Mouse (Mus musculus): ENCODE results near the gene Cenpe. TPM values are rescaled to one million over a fixed set of nuclear protein-coding genes. Genes with fewer than 3 reads are reported as not detected.

Cenpe gene
- polyA plus RNA-seq, 1 experiment: 4.3 TPM

GRCm38 (mm10) chr3:135295559-135295958 is 83.2 kb downstream of the Cenpe start:
- no peak overlapping the region for H3K4me3 ChIP-seq (replicated peaks)
- TF ChIP-seq FLI1 (IDR thresholded peaks at IDR 0.05; ENCODE audit: low read length) (no peak), GATA1 (IDR thresholded peaks at IDR 0.05; ENCODE audit: borderline replicate concordance, low read length) (no peak)
- H3K9me3 ChIP-seq: no peaks in the 10 kb centered on the region
- peaks cover 7% of the 10 kb centered on the region for H3K27me3 ChIP-seq (replicated peaks)
- peaks cover 5% of the 10 kb centered on the region; the same call in 1 of the 2 replicates for H3K4me1 ChIP-seq
- H3K36me3 ChIP-seq (replicated peaks; ENCODE audit: low read length): no peaks in the 10 kb centered on the region

DNA sequence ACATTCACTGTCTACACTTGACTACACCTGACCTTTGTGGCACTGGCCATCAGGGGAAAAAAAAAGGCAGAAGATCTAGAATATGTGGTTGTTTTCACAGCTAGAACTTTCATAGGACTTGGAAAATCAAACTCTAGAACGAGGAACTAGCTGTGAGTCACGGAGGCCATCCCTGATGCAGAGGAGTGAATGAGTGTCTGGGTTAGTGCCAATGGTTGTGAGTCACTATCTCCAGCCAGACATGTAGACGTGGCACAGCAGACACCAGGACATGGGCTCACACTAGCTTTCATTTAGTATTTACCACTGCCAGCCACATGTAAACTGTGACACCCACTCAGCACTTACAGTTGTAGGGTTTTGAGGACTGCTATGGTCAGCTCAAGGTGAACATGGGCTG is 86.2 kb downstream of the Cenpe start:
- H3K27me3 ChIP-seq (replicated peaks): peaks cover 8% of the 10 kb centered on the region
- no peak overlapping the region for H3K4me3 ChIP-seq (replicated peaks)
- no peaks in the 10 kb centered on the region for H3K9me3 ChIP-seq
- H3K4me1 ChIP-seq: peaks cover 5% of the 10 kb centered on the region; the same call in 1 of the 2 replicates
- TF ChIP-seq FLI1 (IDR thresholded peaks at IDR 0.05; ENCODE audit: low read length): no peak
- no peak for TF ChIP-seq GATA1 (IDR thresholded peaks at IDR 0.05; ENCODE audit: borderline replicate concordance, low read length)
- no peaks in the 10 kb centered on the region for H3K36me3 ChIP-seq (replicated peaks; ENCODE audit: low read length)

- Histone ChIP-seq H3K27me3 (replicated peaks) (peaks cover 4% of the 10 kb centered on the region), H3K4me1 (peaks cover under 1% of the 10 kb centered on the region; the same call in 1 of the 2 replicates), H3K36me3 (replicated peaks; ENCODE audit: low read length) (no peaks in the 10 kb centered on the region), H3K4me3 (replicated peaks) (no peak overlapping the region), H3K9me3 (no peaks in the 10 kb centered on the region)
- TF ChIP-seq GATA1 (IDR thresholded peaks at IDR 0.05; ENCODE audit: borderline replicate concordance, low read length) (no peak), FLI1 (IDR thresholded peaks at IDR 0.05; ENCODE audit: low read length) (no peak)
These were observed 87.7 kb downstream of the Cenpe start for GRCm38 (mm10) chr3:135300081-135300480.

DNA sequence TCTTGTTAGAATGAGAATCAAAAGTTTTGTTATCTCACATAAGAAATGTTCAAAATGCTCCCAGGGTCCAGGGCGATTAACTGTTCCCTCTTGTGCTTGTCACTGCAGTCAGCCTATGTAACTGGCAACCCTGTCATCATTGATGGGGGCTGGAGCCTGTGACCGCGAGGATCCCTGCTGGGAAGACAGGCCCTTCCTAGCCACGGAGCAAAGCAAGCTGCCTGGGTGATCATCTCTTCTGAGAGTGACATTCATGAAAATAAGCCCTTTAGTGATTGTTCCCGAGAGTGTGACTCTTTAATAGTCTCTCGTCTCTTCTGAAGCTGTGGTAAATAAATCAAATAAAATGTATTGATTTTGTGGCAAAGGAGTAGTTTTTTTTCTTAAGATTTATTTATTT is 91.7 kb downstream of the Cenpe start:
- TF ChIP-seq FLI1 (IDR thresholded peaks at IDR 0.05; ENCODE audit: low read length) (no peak), GATA1 (IDR thresholded peaks at IDR 0.05; ENCODE audit: borderline replicate concordance, low read length) (no peak)
- no peaks in the 10 kb centered on the region for H3K36me3 ChIP-seq (replicated peaks; ENCODE audit: low read length)
- peaks cover 8% of the 10 kb centered on the region for H3K4me1 ChIP-seq
- peaks cover 4% of the 10 kb centered on the region; the same call in 1 of the 2 replicates for H3K9me3 ChIP-seq
- H3K27me3 ChIP-seq (replicated peaks): peaks cover 21% of the 10 kb centered on the region
- H3K4me3 ChIP-seq (replicated peaks): no peak overlapping the region

GRCm38 (mm10) chr3:135304566-135304965 is 92.2 kb downstream of the Cenpe start:
- Histone ChIP-seq H3K27me3 (replicated peaks) (peaks cover 22% of the 10 kb centered on the region), H3K4me1 (peaks cover 8% of the 10 kb centered on the region), H3K4me3 (replicated peaks) (no peak overlapping the region), H3K36me3 (replicated peaks; ENCODE audit: low read length) (no peaks in the 10 kb centered on the region), H3K9me3 (peaks cover 4% of the 10 kb centered on the region; the same call in 1 of the 2 replicates)
- TF ChIP-seq FLI1 (IDR thresholded peaks at IDR 0.05; ENCODE audit: low read length) (no peak), GATA1 (IDR thresholded peaks at IDR 0.05; ENCODE audit: borderline replicate concordance, low read length) (no peak)

DNA sequence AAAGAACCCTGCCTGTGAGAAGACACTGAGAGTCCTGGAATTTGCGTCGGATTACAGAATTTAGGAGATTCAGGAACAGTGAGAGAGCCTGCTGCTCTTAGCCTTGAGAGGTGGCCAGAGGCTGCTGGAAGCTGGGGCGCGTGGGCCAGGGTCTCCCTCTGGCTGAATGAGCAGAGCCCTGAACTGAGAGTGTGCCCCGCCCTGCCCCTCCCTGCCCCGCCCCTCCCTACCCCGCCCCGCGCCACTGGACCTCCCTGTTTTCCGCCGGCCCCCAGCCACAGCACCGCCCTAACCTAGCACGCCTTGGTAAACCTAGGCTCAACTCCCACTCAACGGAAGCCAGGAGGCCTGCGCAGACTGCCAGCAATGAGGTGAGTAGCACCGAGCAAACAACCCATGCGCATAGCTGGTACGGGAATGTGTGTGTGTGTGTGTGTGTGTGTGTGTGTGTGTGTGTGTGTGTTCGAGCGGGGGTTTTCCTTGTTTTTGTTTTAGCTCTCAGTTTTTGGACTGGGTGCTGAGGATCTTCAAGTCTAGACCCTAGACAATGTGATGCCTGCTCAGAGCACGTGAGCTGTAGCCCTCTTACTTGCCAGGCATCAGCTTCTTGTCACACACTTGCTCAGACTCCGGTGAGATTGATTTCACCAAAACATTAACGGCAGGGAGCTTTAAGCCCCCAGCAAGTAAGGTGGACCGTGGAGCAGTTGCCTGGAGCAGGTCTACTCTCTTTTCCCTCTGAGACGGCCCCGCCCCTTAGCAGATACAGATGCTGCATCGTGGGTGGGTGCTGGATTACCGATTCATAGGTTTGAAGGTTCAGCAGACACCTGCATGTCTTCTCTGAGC is 95.3 kb downstream of the Cenpe start, which contains the start of gene Slc9b2:
Slc9b2 (plus strand) TSS at position 290 of the 849 bp plus-strand sequence.
- peaks cover 8% of the 10 kb centered on the region for H3K4me1 ChIP-seq
- no peak for TF ChIP-seq FLI1 (IDR thresholded peaks at IDR 0.05; ENCODE audit: low read length)
- no peak for TF ChIP-seq GATA1 (IDR thresholded peaks at IDR 0.05; ENCODE audit: borderline replicate concordance, low read length)
- H3K27me3 ChIP-seq (replicated peaks): peaks cover 21% of the 10 kb centered on the region
- H3K36me3 ChIP-seq (replicated peaks; ENCODE audit: low read length): no peaks in the 10 kb centered on the region
- H3K9me3 ChIP-seq: peaks cover 4% of the 10 kb centered on the region; the same call in 1 of the 2 replicates
- H3K4me3 ChIP-seq (replicated peaks): peak within 1 kb of the TSS; percentile 88

DNA sequence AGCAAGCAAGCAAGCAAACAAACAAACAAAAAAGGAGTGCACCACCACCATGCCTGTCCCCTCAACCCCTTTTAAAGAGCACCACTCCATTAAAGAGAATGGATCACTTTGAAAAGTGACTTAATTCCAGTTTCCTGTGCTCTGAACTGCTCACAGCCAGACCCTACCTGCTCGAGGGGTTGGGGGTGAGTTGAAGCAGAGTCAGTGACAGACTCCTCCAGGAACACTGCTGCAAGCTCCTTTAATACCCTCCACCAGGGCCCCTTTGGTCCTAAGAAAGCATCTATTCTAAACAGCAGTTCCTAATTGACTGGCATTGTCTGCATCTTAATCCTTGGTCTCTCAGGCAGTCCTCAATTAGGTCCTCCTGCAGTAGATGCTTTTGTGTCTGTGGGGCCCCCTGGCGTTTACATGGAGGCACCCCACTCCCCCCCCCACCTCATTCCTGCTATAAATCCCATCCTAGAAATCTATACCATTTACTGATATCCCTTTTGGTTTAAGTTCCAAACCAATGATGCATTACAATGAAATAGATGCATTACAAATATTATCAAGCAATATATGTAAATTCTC is 100.7 kb downstream of the Cenpe start:
- TF ChIP-seq GATA1 (IDR thresholded peaks at IDR 0.05; ENCODE audit: borderline replicate concordance, low read length) (no peak), FLI1 (IDR thresholded peaks at IDR 0.05; ENCODE audit: low read length) (no peak)
- no peaks in the 10 kb centered on the region for H3K36me3 ChIP-seq (replicated peaks; ENCODE audit: low read length)
- H3K9me3 ChIP-seq: peaks cover 13% of the 10 kb centered on the region
- no peak overlapping the region for H3K4me3 ChIP-seq (replicated peaks)
- H3K4me1 ChIP-seq: peaks cover under 1% of the 10 kb centered on the region; the same call in 1 of the 2 replicates
- H3K27me3 ChIP-seq (replicated peaks): peaks cover 8% of the 10 kb centered on the region

- Histone ChIP-seq H3K36me3 (replicated peaks; ENCODE audit: low read length) (no peaks in the 10 kb centered on the region), H3K27me3 (replicated peaks) (peaks cover 3% of the 10 kb centered on the region), H3K4me3 (replicated peaks) (no peak overlapping the region), H3K4me1 (no peaks in the 10 kb centered on the region), H3K9me3 (peaks cover 9% of the 10 kb centered on the region)
- no peak for TF ChIP-seq GATA1 (IDR thresholded peaks at IDR 0.05; ENCODE audit: borderline replicate concordance, low read length)
These were observed 101.4 kb downstream of the Cenpe start for GRCm38 (mm10) chr3:135313727-135314126.

DNA sequence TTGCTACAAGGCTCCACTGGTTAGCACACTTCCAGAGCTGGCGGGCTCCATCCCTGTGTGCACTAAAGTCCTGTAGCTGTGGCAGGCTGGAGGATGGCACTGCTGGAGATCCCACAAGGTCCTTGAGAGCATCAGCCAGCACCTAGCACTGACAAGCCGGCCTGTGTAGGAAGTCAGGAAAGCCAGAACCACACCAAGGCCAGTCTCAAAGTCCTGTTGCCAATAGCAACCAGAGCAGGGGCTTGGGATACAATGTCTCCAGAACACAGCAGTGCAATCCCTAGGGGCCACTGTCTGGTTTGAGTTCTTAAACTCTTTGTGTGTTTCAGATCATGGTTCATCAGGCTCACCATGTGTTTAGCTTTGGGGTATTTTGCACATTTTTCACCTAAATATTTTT is 102.5 kb downstream of the Cenpe start:
- no peaks in the 10 kb centered on the region for H3K36me3 ChIP-seq (replicated peaks; ENCODE audit: low read length)
- H3K4me3 ChIP-seq (replicated peaks): no peak overlapping the region
- H3K4me1 ChIP-seq: no peaks in the 10 kb centered on the region
- TF ChIP-seq GATA1 (IDR thresholded peaks at IDR 0.05; ENCODE audit: borderline replicate concordance, low read length) (no peak), FLI1 (IDR thresholded peaks at IDR 0.05; ENCODE audit: low read length) (no peak)
- H3K9me3 ChIP-seq: peaks cover 9% of the 10 kb centered on the region
- no peaks in the 10 kb centered on the region for H3K27me3 ChIP-seq (replicated peaks)
